Mouse (Mus musculus): ENCODE results near the gene Lgals1.

The Lgals1 gene

GRCm38 (mm10) chr15:78937963-78938362 lies 11.4 kb downstream of the Lgals1 start:
- no peak for DNase-seq

- no peak for DNase-seq
Observed at GRCm38 (mm10) chr15:78940325-78940724, 13.8 kb downstream of the Lgals1 start.

DNA sequence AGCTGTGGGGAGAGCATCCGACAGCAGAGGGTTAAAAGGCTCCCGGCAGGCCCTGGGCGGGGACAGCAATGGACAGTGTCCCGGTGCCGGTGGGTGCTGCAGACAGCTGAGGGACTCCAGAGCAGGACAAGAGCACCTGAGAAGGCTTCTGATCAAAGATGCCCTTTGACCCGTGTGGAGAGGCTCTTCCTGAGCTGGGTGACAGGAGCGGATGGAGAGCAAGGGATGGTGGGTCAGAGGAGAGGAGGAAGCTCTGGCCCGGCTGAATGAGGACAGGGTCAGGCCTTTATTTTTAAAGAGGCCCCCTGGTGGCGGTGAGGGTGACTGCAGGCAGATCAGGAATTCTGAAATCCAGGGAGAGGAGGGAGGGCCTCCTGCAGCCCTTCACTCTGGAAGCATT lies 16.1 kb downstream of the Lgals1 start:
- no peak for DNase-seq

GRCm38 (mm10) chr15:78946232-78946631 lies 19.7 kb downstream of the Lgals1 start:
- no peak for DNase-seq

DNA sequence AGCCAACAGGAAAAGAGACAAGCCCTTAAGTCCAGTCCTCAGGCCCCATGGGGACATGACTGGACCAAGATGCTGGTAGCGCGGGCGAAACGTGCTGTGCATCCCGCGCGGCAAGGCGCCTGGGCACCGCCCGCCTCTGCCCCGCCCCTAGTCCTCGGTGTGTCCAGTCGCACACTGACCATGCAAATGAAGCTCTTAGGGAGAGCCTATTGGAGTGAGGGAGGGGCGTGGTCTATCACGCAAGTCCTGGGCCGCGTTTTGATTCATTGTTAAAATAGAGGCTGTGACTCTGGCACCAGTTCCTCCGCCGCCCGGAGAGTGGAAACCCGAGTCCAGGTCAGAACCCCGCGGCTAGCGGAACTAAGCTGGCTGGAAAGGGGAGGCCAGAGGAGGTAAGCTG lies 21.1 kb downstream of the Lgals1 start, which contains the start of gene Triobp:
TSS of gene Triobp (plus strand) at position 68 of the 400 bp plus-strand sequence.
- no peak for DNase-seq

- no peak for DNase-seq
Observed at GRCm38 (mm10) chr15:78948152-78948725, 21.7 kb downstream of the Lgals1 start.

GRCm38 (mm10) chr15:78948883-78949282 lies 22.4 kb downstream of the Lgals1 start:
- no peak for DNase-seq

DNA sequence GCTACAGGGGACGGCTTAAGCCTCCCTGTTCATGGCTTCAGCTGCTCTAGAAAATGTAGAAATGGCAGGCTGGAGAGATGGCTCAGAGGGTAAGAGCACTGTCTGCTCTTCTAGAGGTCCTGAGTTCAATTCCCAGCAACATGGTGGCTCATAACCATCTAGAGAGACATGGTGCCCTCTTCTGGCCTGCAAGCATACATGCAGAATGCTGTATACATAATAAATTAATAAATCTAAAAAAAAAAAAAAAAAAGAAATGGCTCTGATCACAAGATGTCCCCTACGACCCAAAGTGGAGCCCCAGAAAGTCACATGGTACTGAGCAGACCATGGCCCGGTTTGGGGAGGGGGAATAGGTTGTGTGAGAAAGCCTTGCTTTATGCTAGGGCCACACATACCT lies 29.1 kb downstream of the Lgals1 start:
- no peak for DNase-seq

GRCm38 (mm10) chr15:78956351-78956750 lies 29.8 kb downstream of the Lgals1 start:
- no peak for DNase-seq

- no peak for DNase-seq
Observed at GRCm38 (mm10) chr15:78957021-78957420, 30.5 kb downstream of the Lgals1 start.

GRCm38 (mm10) chr15:78959537-78959936 lies 33.0 kb downstream of the Lgals1 start:
- DNase-seq, result no peak

DNA sequence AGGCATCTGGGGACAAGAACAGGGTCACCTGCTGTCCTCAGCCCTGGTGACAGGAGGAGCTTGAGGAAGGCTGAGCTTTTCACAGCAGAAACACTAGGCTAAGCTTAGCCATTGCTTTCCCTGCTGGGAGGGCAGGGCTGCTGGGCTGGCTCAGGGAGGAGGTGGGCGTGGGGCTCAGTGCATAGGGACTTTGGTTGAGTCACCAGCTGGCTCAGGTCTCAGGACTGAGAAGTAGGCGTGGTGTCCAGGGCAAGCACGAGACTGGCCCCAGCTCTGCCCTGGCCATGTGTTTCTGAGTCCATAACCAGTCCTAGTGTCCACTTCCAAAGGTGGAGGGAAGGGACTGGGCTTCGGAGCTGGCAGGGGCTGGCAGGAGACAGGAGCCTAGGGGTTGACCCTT lies 33.6 kb downstream of the Lgals1 start:
- DNase-seq, result no peak

GRCm38 (mm10) chr15:78962885-78963284 lies 36.4 kb downstream of the Lgals1 start:
- DNase-seq, result no peak

- DNase-seq, result no peak
Observed at GRCm38 (mm10) chr15:78971626-78972025, 45.1 kb downstream of the Lgals1 start.

- DNase-seq, result no peak
Observed at GRCm38 (mm10) chr15:78973950-78974349, 47.4 kb downstream of the Lgals1 start.

DNA sequence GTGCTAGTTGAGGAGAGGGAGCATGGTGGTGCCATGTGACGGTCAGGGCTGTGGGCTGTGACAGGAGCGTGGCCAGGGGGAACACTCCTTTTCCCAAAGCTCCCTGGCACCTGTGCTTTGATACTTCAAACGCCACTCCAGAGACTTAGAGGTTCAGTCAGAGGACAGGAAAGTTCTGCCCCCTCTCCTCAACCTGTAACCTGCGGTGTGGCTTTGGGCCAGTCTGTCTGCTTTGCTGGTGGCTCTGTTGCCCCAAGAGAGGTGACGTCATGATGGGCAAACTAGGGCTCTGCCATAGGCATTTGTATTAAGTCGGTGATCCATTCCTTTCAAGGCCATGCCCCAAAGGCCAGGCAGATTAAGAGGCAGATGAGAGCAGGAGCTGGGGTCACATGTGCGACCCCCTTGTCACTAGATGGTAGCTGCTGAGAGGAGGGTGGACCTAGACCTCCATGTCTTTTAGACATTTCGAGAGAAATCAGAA lies 51.2 kb downstream of the Lgals1 start:
- DNase-seq, result no peak

GRCm38 (mm10) chr15:78978875-78979274 lies 52.4 kb downstream of the Lgals1 start:
- peak in 1 of 2 experiments; percentile 23 for DNase-seq

All from thymus, adult 18-20 months (tissue).